Mouse (Mus musculus) liver, adult 2 months (tissue): ENCODE data around the gene Bbc3. TPM values are rescaled to one million over a fixed set of nuclear protein-coding genes. Genes with fewer than 3 reads are reported as not detected.
A peak's percentile ranks its signal among the peaks of the same experiment; 100 is the strongest.

Experiments used
- DNase-seq: peaks from one replicate; pipeline ENCODE4 v3.0.0-alpha.2; 2011; ENCODE audit warnings: low read depth, low spot score; ENCODE audit errors: extremely low read depth
- H3K27ac ChIP-seq: fragments of 200-500 bp; replicated peaks from 2 replicates; pipeline ENCODE4 v1.5.1; 2012; ENCODE audit warnings: low read depth, mild to moderate bottlenecking, control low read depth, inconsistent platforms, low read length; ENCODE audit not compliant: insufficient read depth
- H3K27me3 ChIP-seq: fragments of 200-500 bp; 2 replicates; pipeline ENCODE4 v1.6.1; 2012; ENCODE audit warnings: mild to moderate bottlenecking, moderate library complexity, low read length, inconsistent platforms; ENCODE audit not compliant: control insufficient read depth, insufficient read depth
- H3K36me3 ChIP-seq: fragments of 200-500 bp; 2 replicates; pipeline ENCODE4 v1.6.1; 2012; ENCODE audit warnings: low read length, inconsistent platforms; ENCODE audit not compliant: control insufficient read depth, insufficient read depth
- H3K4me1 ChIP-seq: fragments of 200-500 bp; 2 replicates; pipeline ENCODE4 v1.6.1; 2011; ENCODE audit warnings: low read length; ENCODE audit not compliant: control insufficient read depth, insufficient read depth
- H3K4me3 ChIP-seq: fragments of 200-500 bp; 2 replicates; pipeline ENCODE4 v1.5.1; 2011; ENCODE audit warnings: low read depth, mild to moderate bottlenecking, control low read depth, low read length, moderate library complexity; ENCODE audit not compliant: insufficient read depth
- H3K79me2 ChIP-seq: fragments of 200-500 bp; 2 replicates; pipeline ENCODE4 v1.6.1; 2012; ENCODE audit warnings: inconsistent platforms, mild to moderate bottlenecking, low read length, moderate library complexity; ENCODE audit not compliant: control insufficient read depth, insufficient read depth
- H3K9ac ChIP-seq: fragments of 200-500 bp; 2 replicates; pipeline ENCODE4 v1.6.1; 2012; ENCODE audit warnings: low read depth, mild to moderate bottlenecking, control low read depth, inconsistent platforms, low read length
- CTCF ChIP-seq: fragments of 200-500 bp; IDR thresholded peaks from 2 replicates; pipeline ENCODE4 v1.5.1; 2011; ENCODE audit warnings: low read depth, low read length, control low read depth
- POLR2A ChIP-seq: fragments of 200-500 bp; IDR thresholded peaks from 2 replicates; pipeline ENCODE4 v1.6.1; 2011; ENCODE audit warnings: low read length, control low read depth; ENCODE audit not compliant: insufficient read depth; ENCODE audit errors: extremely low read depth
- WGBS: fragments of 180-500 bp; shearing (Covaris S2); methylation state at CpG from one replicate; pipeline ENCODE4 v1.1.7; 2018; 5-methylcytosine and 5-hydroxymethylcytosine counted together
- polyA plus RNA-seq: library from polyadenylated mRNA; depleted of rRNA; stranded (reverse); fragments of >200 nt; gene quantifications from 2 replicates; pipeline ENCODE4 v1.2.3, GENCODE M21; 2012; rRNA removed
- total RNA-seq: library from RNA; depleted of rRNA; stranded (reverse); fragments of >200 nt; gene quantifications from 2 replicates; pipeline ENCODE4 v1.2.3, GENCODE M21; 2014; rRNA removed

The Bbc3 gene
- total and polyA plus RNA-seq, 2 experiments = 6.0 to 15.2 TPM

GRCm38 (mm10) chr7:16364901-16365500 is 56.8 kb downstream of the Bbc3 start:
- no peaks in the 10 kb centered on the region for H3K79me2 ChIP-seq
- peaks cover 4% of the 10 kb centered on the region; the same call in 1 of the 2 replicates for H3K36me3 ChIP-seq
- TF ChIP-seq POLR2A (no peak), CTCF (no peak)
- H3K9ac ChIP-seq = no peak overlapping the region
- no peaks in the 10 kb centered on the region for H3K27me3 ChIP-seq
- peak; percentile 18 for DNase-seq
- H3K4me1 ChIP-seq = peaks cover 15% of the 10 kb centered on the region; the same call in 1 of the 2 replicates
- peak overlapping the region; percentile 17 for H3K27ac ChIP-seq
- WGBS = 84% methylated on average over 4 of the region's 4 CpGs
- H3K4me3 ChIP-seq = no peak overlapping the region

- peak; percentile 92 for DNase-seq
- Histone ChIP-seq H3K27me3 (no peaks in the 10 kb centered on the region), H3K4me1 (peaks cover 15% of the 10 kb centered on the region; the same call in 1 of the 2 replicates), H3K36me3 (peaks cover 4% of the 10 kb centered on the region; the same call in 1 of the 2 replicates), H3K4me3 (peak overlapping the region; percentile 8; the same call in 1 of the 2 replicates), H3K27ac (peak overlapping the region; percentile 82), H3K79me2 (no peaks in the 10 kb centered on the region), H3K9ac (peak overlapping the region; percentile 16)
- WGBS = 28% methylated on average over 10 of the region's 10 CpGs
- TF ChIP-seq CTCF = no peak
These were observed 58.0 kb downstream of the Bbc3 start for GRCm38 (mm10) chr7:16366133-16366646.

DNA sequence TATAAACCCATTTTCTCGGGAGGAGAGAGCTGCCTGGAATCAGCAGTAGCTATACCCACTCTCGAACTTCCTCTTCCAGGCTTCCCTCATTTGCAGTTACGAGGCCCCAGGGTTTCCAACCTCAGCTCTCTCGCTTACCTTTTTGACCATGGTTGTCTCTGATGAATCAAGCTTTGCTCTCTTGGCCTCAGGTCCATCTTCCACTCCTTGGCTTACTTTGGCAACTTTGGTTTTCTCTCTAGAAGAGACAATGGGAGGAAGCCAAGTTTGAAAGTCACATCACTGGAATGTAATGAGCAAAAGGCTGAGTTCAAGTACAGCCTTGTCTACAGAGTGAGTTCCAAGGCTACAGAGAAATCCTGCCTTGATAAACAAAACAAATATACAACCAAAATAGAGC is 58.5 kb downstream of the Bbc3 start:
- no peak overlapping the region for H3K4me3 ChIP-seq
- H3K9ac ChIP-seq = no peak overlapping the region
- DNase-seq = peak; percentile 66
- H3K4me1 ChIP-seq = peaks cover 15% of the 10 kb centered on the region; the same call in 1 of the 2 replicates
- no peaks in the 10 kb centered on the region for H3K27me3 ChIP-seq
- WGBS = 58% methylated on average over 4 of the region's 4 CpGs
- H3K79me2 ChIP-seq = no peaks in the 10 kb centered on the region
- H3K27ac ChIP-seq = peak overlapping the region; percentile 82
- peaks cover 2% of the 10 kb centered on the region; the same call in 1 of the 2 replicates for H3K36me3 ChIP-seq
- TF ChIP-seq CTCF = no peak
- TF ChIP-seq POLR2A = no peak

Other genes with a start within 250 kb of the Bbc3 start
- not detected in 2 replicates for gene Zfp541, start 246.6 kb upstream of the Bbc3 start, total RNA-seq
- gene Zfp541, start 246.6 kb upstream of the Bbc3 start, polyA plus RNA-seq = 0.02 TPM in 1 of 2 replicates, not detected in the other
- 47.4 and 58.7 TPM in 2 replicates for gene Napa, start 209.9 kb upstream of the Bbc3 start, total RNA-seq
- gene Napa, start 209.9 kb upstream of the Bbc3 start, polyA plus RNA-seq = 101 and 146 TPM in 2 replicates
- 18.0 and 19.9 TPM in 2 replicates for gene Kptn, start 188.5 kb upstream of the Bbc3 start, total RNA-seq
- 23.1 and 25.7 TPM in 2 replicates for gene Kptn, start 188.5 kb upstream of the Bbc3 start, polyA plus RNA-seq
- gene Slc8a2, start 178.6 kb upstream of the Bbc3 start, total RNA-seq = 0.07 TPM in 1 of 2 replicates, not detected in the other
- gene Slc8a2, start 178.6 kb upstream of the Bbc3 start, polyA plus RNA-seq = 0.06 TPM in 1 of 2 replicates, not detected in the other
- 0.46 and 0.94 TPM in 2 replicates for gene Meis3, start 133.3 kb upstream of the Bbc3 start, total RNA-seq
- gene Meis3, start 133.3 kb upstream of the Bbc3 start, polyA plus RNA-seq = 0.87 and 2.0 TPM in 2 replicates
- gene Dhx34, start 86.4 kb upstream of the Bbc3 start, total RNA-seq = 4.3 and 5.0 TPM in 2 replicates
- 10.5 and 12.5 TPM in 2 replicates for gene Dhx34, start 86.4 kb upstream of the Bbc3 start, polyA plus RNA-seq
- 0.83 and 1.1 TPM in 2 replicates for gene C5ar2, start 64.2 kb upstream of the Bbc3 start, total RNA-seq
- gene C5ar2, start 64.2 kb upstream of the Bbc3 start, polyA plus RNA-seq = 0.92 and 1.4 TPM in 2 replicates
- 0.46 and 0.47 TPM in 2 replicates for gene C5ar1, start 48.9 kb upstream of the Bbc3 start, total RNA-seq
- gene C5ar1, start 48.9 kb upstream of the Bbc3 start, polyA plus RNA-seq = 0.88 and 1.3 TPM in 2 replicates
- gene Inafm1, start 34.8 kb upstream of the Bbc3 start, total RNA-seq = 1.9 and 2.8 TPM in 2 replicates
- 8.0 and 8.8 TPM in 2 replicates for gene Inafm1, start 34.8 kb upstream of the Bbc3 start, polyA plus RNA-seq
- 14.4 and 20.7 TPM in 2 replicates for gene Ccdc9, start 21.6 kb upstream of the Bbc3 start, total RNA-seq
- gene Ccdc9, start 21.6 kb upstream of the Bbc3 start, polyA plus RNA-seq = 10.7 and 16.2 TPM in 2 replicates
- 15.8 and 16.1 TPM in 2 replicates for gene Sae1, start 79.4 kb downstream of the Bbc3 start, total RNA-seq
- gene Sae1, start 79.4 kb downstream of the Bbc3 start, polyA plus RNA-seq = 11.5 and 25.8 TPM in 2 replicates
- 5.2 and 7.5 TPM in 2 replicates for gene Zc3h4, start 92.5 kb downstream of the Bbc3 start, total RNA-seq
- gene Zc3h4, start 92.5 kb downstream of the Bbc3 start, polyA plus RNA-seq = 11.1 and 14.3 TPM in 2 replicates
- gene Tmem160, start 144.4 kb downstream of the Bbc3 start, total RNA-seq = 31.7 and 32.0 TPM in 2 replicates
- gene Tmem160, start 144.4 kb downstream of the Bbc3 start, polyA plus RNA-seq = 114 and 128 TPM in 2 replicates
- gene Npas1, start 169.3 kb downstream of the Bbc3 start, total RNA-seq = not detected in 2 replicates
- not detected in 2 replicates for gene Npas1, start 169.3 kb downstream of the Bbc3 start, polyA plus RNA-seq